Mouse (Mus musculus): Measurements from ENCODE around the gene Dnah6. TPM values are rescaled to one million over a fixed set of nuclear protein-coding genes. Genes with fewer than 3 reads are reported as not detected.

Dnah6 gene
- polyA plus RNA-seq, 1 experiment from 2014 or later: 0.03 TPM

DNA sequence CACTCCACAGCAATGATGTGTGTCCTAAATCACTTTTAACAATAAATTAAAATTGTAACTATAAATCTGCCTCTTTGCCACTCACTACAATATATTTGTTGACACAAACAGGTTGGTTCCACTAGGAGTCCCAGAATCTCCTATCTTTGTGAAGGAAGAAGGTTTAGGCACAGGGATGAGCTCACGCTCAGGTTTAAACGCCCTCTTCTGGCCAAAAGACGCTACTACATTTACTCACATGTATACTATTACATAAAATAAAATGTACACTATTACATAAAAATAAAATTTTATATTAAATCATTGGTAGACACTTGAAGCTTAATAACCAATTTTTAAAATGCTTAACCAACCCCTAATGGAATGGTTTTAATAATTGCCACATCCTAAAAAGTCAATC, 201.4 kb downstream of the Dnah6 start:
- ATAC-seq (replicated peaks; ENCODE audit: insufficient number of reproducible peaks, low FRiP score, low TSS enrichment): no peak
- Histone ChIP-seq H3K4me1 (ENCODE audit: control insufficient read depth, insufficient read depth, low read length) (no peaks in the 10 kb centered on the region), H3K4me2 (no peak overlapping the region), H3K9ac (ENCODE audit: low read depth, low read length) (no peak overlapping the region), H3K27ac (ENCODE audit: low read depth, low read length) (no peak overlapping the region), H3K9me3 (replicated peaks; ENCODE audit: control insufficient read depth, low read length) (0 out of 2 replicates have a peak, but pooled peaks cover 2% of the 10 kb centered on the region), H3K36me3 (ENCODE audit: control insufficient read depth, insufficient read depth, low read length) (no peaks in the 10 kb centered on the region), H3K4me3 (ENCODE audit: low read depth, low read length) (no peak overlapping the region), H3K27me3 (ENCODE audit: control insufficient read depth, insufficient read depth, low read length) (no peaks in the 10 kb centered on the region)
- WGBS (ENCODE audit: insufficient replicate concordance): 8% methylated on average over 3 of the region's 3 CpGs

- Histone ChIP-seq H3K9ac (ENCODE audit: low read depth, low read length) (no peak overlapping the region), H3K4me3 (ENCODE audit: low read depth, low read length) (no peak overlapping the region), H3K27me3 (ENCODE audit: control insufficient read depth, insufficient read depth, low read length) (no peaks in the 10 kb centered on the region), H3K9me3 (replicated peaks; ENCODE audit: control insufficient read depth, low read length) (0 out of 2 replicates have a peak, but pooled peaks cover 2% of the 10 kb centered on the region), H3K4me1 (ENCODE audit: control insufficient read depth, insufficient read depth, low read length) (no peaks in the 10 kb centered on the region), H3K36me3 (ENCODE audit: control insufficient read depth, insufficient read depth, low read length) (no peaks in the 10 kb centered on the region), H3K4me2 (no peak overlapping the region), H3K27ac (ENCODE audit: low read depth, low read length) (no peak overlapping the region)
- no peak for ATAC-seq (replicated peaks; ENCODE audit: insufficient number of reproducible peaks, low FRiP score, low TSS enrichment)
- 82% methylated on average over 10 of the region's 10 CpGs for WGBS (ENCODE audit: insufficient replicate concordance)
These were observed 202.6 kb downstream of the Dnah6 start for GRCm38 (mm10) chr6:73018725-73019280.

GRCm38 (mm10) chr6:73014317-73015160, 206.9 kb downstream of the Dnah6 start:
- Histone ChIP-seq H3K4me3 (ENCODE audit: low read depth, low read length) (no peak overlapping the region), H3K4me1 (ENCODE audit: control insufficient read depth, insufficient read depth, low read length) (no peaks in the 10 kb centered on the region), H3K9me3 (replicated peaks; ENCODE audit: control insufficient read depth, low read length) (no peaks in the 10 kb centered on the region), H3K9ac (ENCODE audit: low read depth, low read length) (no peak overlapping the region), H3K4me2 (no peak overlapping the region), H3K36me3 (ENCODE audit: control insufficient read depth, insufficient read depth, low read length) (no peaks in the 10 kb centered on the region), H3K27ac (ENCODE audit: low read depth, low read length) (no peak overlapping the region), H3K27me3 (ENCODE audit: control insufficient read depth, insufficient read depth, low read length) (no peaks in the 10 kb centered on the region)
- WGBS (ENCODE audit: insufficient replicate concordance): 41% methylated on average over 13 of the region's 13 CpGs
- no peak for ATAC-seq (replicated peaks; ENCODE audit: insufficient number of reproducible peaks, low FRiP score, low TSS enrichment)

- Histone ChIP-seq H3K9ac (ENCODE audit: low read depth, low read length) (no peak overlapping the region), H3K27me3 (ENCODE audit: control insufficient read depth, insufficient read depth, low read length) (no peaks in the 10 kb centered on the region), H3K27ac (ENCODE audit: low read depth, low read length) (no peak overlapping the region), H3K4me1 (ENCODE audit: control insufficient read depth, insufficient read depth, low read length) (no peaks in the 10 kb centered on the region), H3K4me2 (no peak overlapping the region), H3K4me3 (ENCODE audit: low read depth, low read length) (no peak overlapping the region), H3K9me3 (replicated peaks; ENCODE audit: control insufficient read depth, low read length) (no peaks in the 10 kb centered on the region), H3K36me3 (ENCODE audit: control insufficient read depth, insufficient read depth, low read length) (no peaks in the 10 kb centered on the region)
- ATAC-seq (replicated peaks; ENCODE audit: insufficient number of reproducible peaks, low FRiP score, low TSS enrichment): no peak
- 79% methylated on average over 8 of the region's 8 CpGs for WGBS (ENCODE audit: insufficient replicate concordance)
These were observed 208.5 kb downstream of the Dnah6 start for GRCm38 (mm10) chr6:73012931-73013330.

- Histone ChIP-seq H3K4me1 (ENCODE audit: control insufficient read depth, insufficient read depth, low read length) (no peaks in the 10 kb centered on the region), H3K27ac (ENCODE audit: low read depth, low read length) (no peak overlapping the region), H3K9me3 (replicated peaks; ENCODE audit: control insufficient read depth, low read length) (no peaks in the 10 kb centered on the region), H3K27me3 (ENCODE audit: control insufficient read depth, insufficient read depth, low read length) (no peaks in the 10 kb centered on the region), H3K4me3 (ENCODE audit: low read depth, low read length) (no peak overlapping the region), H3K9ac (ENCODE audit: low read depth, low read length) (no peak overlapping the region), H3K36me3 (ENCODE audit: control insufficient read depth, insufficient read depth, low read length) (no peaks in the 10 kb centered on the region), H3K4me2 (no peak overlapping the region)
- 73% methylated on average over 6 of the region's 6 CpGs for WGBS (ENCODE audit: insufficient replicate concordance)
- ATAC-seq (replicated peaks; ENCODE audit: insufficient number of reproducible peaks, low FRiP score, low TSS enrichment): no peak
These were observed 209.6 kb downstream of the Dnah6 start for GRCm38 (mm10) chr6:73011827-73012226.

DNA sequence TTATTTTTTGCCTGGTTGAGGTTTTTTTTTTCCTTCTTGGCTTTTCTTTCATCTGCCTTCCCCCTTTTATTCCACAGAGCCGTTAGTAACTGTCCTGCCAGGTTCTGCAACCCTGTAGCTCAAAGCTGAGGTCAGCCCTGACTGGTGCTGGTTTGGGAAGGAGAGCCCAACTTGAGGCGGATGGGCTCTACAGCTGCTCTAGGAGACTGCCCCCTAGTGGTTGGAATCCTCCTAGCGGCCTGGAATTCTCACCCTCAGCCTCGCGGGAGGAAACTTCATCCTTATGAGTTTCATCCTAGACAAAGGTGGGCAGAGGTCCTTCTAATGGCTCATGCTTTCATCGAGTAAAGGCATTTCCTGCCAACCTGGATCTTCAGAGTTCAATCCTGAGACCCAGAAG, 211.4 kb downstream of the Dnah6 start:
- no peaks in the 10 kb centered on the region for H3K9me3 ChIP-seq (replicated peaks; ENCODE audit: control insufficient read depth, low read length)
- ATAC-seq (replicated peaks; ENCODE audit: insufficient number of reproducible peaks, low FRiP score, low TSS enrichment): no peak
- 36% methylated on average over 6 of the region's 6 CpGs for WGBS (ENCODE audit: insufficient replicate concordance)

GRCm38 (mm10) chr6:73003601-73004000, 217.8 kb downstream of the Dnah6 start:
- Histone ChIP-seq H3K27ac (ENCODE audit: low read depth, low read length) (no peak overlapping the region), H3K4me1 (ENCODE audit: control insufficient read depth, insufficient read depth, low read length) (no peaks in the 10 kb centered on the region), H3K36me3 (ENCODE audit: control insufficient read depth, insufficient read depth, low read length) (no peaks in the 10 kb centered on the region), H3K4me2 (no peak overlapping the region), H3K9me3 (replicated peaks; ENCODE audit: control insufficient read depth, low read length) (no peaks in the 10 kb centered on the region), H3K27me3 (ENCODE audit: control insufficient read depth, insufficient read depth, low read length) (no peaks in the 10 kb centered on the region), H3K9ac (ENCODE audit: low read depth, low read length) (no peak overlapping the region), H3K4me3 (ENCODE audit: low read depth, low read length) (no peak overlapping the region)
- 73% methylated on average over 5 of the region's 5 CpGs for WGBS (ENCODE audit: insufficient replicate concordance)
- ATAC-seq (replicated peaks; ENCODE audit: insufficient number of reproducible peaks, low FRiP score, low TSS enrichment): no peak

More for the DNA sequence above, 211.4 kb downstream of the Dnah6 start:
- H3K27ac ChIP-seq (ENCODE audit: low read depth, low read length): no peak overlapping the region
- H3K36me3 ChIP-seq (ENCODE audit: control insufficient read depth, insufficient read depth, low read length): no peaks in the 10 kb centered on the region
- no peaks in the 10 kb centered on the region for H3K4me1 ChIP-seq (ENCODE audit: control insufficient read depth, insufficient read depth, low read length)
- no peak overlapping the region for H3K4me2 ChIP-seq
- H3K4me3 ChIP-seq (ENCODE audit: low read depth, low read length): no peak overlapping the region
- H3K27me3 ChIP-seq (ENCODE audit: control insufficient read depth, insufficient read depth, low read length): no peaks in the 10 kb centered on the region
- no peak overlapping the region for H3K9ac ChIP-seq (ENCODE audit: low read depth, low read length)

GRCm38 (mm10) chr6:73002391-73002790, 219.1 kb downstream of the Dnah6 start:
- no peak overlapping the region for H3K27ac ChIP-seq (ENCODE audit: low read depth, low read length)
- 46% methylated on average over 1 of the region's 1 CpGs for WGBS (ENCODE audit: insufficient replicate concordance)
- no peak overlapping the region for H3K4me2 ChIP-seq
- no peak for ATAC-seq (replicated peaks; ENCODE audit: insufficient number of reproducible peaks, low FRiP score, low TSS enrichment)
- no peaks in the 10 kb centered on the region for H3K36me3 ChIP-seq (ENCODE audit: control insufficient read depth, insufficient read depth, low read length)
- H3K9me3 ChIP-seq (replicated peaks; ENCODE audit: control insufficient read depth, low read length): no peaks in the 10 kb centered on the region
- no peak overlapping the region for H3K9ac ChIP-seq (ENCODE audit: low read depth, low read length)
- no peaks in the 10 kb centered on the region for H3K4me1 ChIP-seq (ENCODE audit: control insufficient read depth, insufficient read depth, low read length)
- no peak overlapping the region for H3K4me3 ChIP-seq (ENCODE audit: low read depth, low read length)
- H3K27me3 ChIP-seq (ENCODE audit: control insufficient read depth, insufficient read depth, low read length): no peaks in the 10 kb centered on the region

GRCm38 (mm10) chr6:72998809-72999208, 222.6 kb downstream of the Dnah6 start:
- no peak for ATAC-seq (replicated peaks; ENCODE audit: insufficient number of reproducible peaks, low FRiP score, low TSS enrichment)
- 82% methylated on average over 1 of the region's 1 CpGs for WGBS (ENCODE audit: insufficient replicate concordance)

More at GRCm38 (mm10) chr6:72998809-72999208, 222.6 kb downstream of the Dnah6 start:
- H3K27me3 ChIP-seq (ENCODE audit: control insufficient read depth, insufficient read depth, low read length): no peaks in the 10 kb centered on the region
- H3K27ac ChIP-seq (ENCODE audit: low read depth, low read length): no peak overlapping the region
- H3K4me1 ChIP-seq (ENCODE audit: control insufficient read depth, insufficient read depth, low read length): no peaks in the 10 kb centered on the region
- H3K4me3 ChIP-seq (ENCODE audit: low read depth, low read length): no peak overlapping the region
- H3K36me3 ChIP-seq (ENCODE audit: control insufficient read depth, insufficient read depth, low read length): no peaks in the 10 kb centered on the region
- no peaks in the 10 kb centered on the region for H3K9me3 ChIP-seq (replicated peaks; ENCODE audit: control insufficient read depth, low read length)
- H3K9ac ChIP-seq (ENCODE audit: low read depth, low read length): no peak overlapping the region
- no peak overlapping the region for H3K4me2 ChIP-seq
